Comparison of ENCODE assay signal across 10 mouse cellular contexts in the genomic region with DNA sequence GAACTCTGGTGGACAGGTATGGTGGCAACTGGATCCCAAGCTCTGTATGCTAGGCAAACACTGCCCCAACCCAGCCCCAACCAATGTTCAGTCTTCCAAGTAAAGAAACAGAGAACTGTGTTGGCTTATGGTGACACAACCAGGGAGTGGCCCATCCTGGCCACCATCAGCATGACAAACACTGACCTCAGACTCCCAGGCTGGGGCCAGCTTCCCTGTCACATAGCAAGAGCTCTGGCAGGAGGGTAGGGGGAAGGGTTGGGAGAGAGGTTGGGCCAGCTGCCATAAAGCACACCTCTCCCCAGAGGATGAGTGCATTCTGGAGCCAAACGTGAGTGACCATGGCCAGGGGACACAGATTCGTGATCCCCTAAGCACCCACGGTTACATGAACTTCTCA. TPM values are rescaled to one million over a fixed set of nuclear protein-coding genes. Genes with fewer than 3 reads are reported as not detected.
DNase-seq lines count a peak whose midpoint lies in the region; ATAC-seq and TF ChIP-seq lines count a peak whose summit lies in the region.
"Had no signal": no experiment of that assay in that cellular context is flagged by ENCODE, and none has a peak within 500 bp of the region (broad histone marks: within the 10 kb centered on the region; RNA-seq: fewer than 3 reads in every experiment).

No protein-coding gene starts in this region.

- TF ChIP-seq POLR2A in lung, adult 2 months (IDR thresholded peaks at IDR 0.05; ENCODE audit: borderline replicate concordance, extremely low read depth, low read depth, low read length), result no peak

- H3K27ac ChIP-seq in midbrain, embryonic 11.5 days (ENCODE audit: low read depth, low read length), result no peak overlapping the region
- no peak overlapping the region for H3K27ac ChIP-seq in midbrain, embryonic 16.5 days (ENCODE audit: low read length)
- peak overlapping the region; percentile 52 for H3K27ac ChIP-seq in heart, postnatal 0 days (ENCODE audit: low read depth)
- peak overlapping the region; percentile 91 for H3K27ac ChIP-seq in stomach, postnatal 0 days (replicated peaks)
- H3K27ac ChIP-seq: embryonic facial prominence, embryonic 10.5 days; limb, embryonic 13.5 days had no signal

- WGBS in midbrain, embryonic 11.5 days, result 67% methylated on average over 3 of the region's 3 CpGs
- 63% methylated on average over 3 of the region's 3 CpGs for WGBS in midbrain, embryonic 16.5 days
- 37% methylated on average over 3 of the region's 3 CpGs for whole genome bisulfite sequencing in heart, postnatal 0 days
- 31% methylated on average over 3 of the region's 3 CpGs for WGBS in lung, adult 2 months
- 42% methylated on average over 3 of the region's 3 CpGs for WGBS in stomach, postnatal 0 days

- no peak for TF ChIP-seq EP300 in heart, postnatal 0 days (IDR thresholded peaks at IDR 0.05; ENCODE audit: low read depth)
- no peak for TF ChIP-seq EP300 in stomach, postnatal 0 days (optimal IDR thresholded peaks at IDR 0.05)

- H3K27me3 ChIP-seq in midbrain, embryonic 11.5 days (ENCODE audit: control insufficient read depth, insufficient read depth, low read length), result no peaks in the 10 kb centered on the region
- no peaks in the 10 kb centered on the region for H3K27me3 ChIP-seq in midbrain, embryonic 16.5 days (ENCODE audit: control insufficient read depth, insufficient read depth, low read depth, low read length)
- H3K27me3 ChIP-seq in heart, postnatal 0 days (ENCODE audit: control insufficient read depth, insufficient read depth, low read length), result no peaks in the 10 kb centered on the region; the same call in 1 of the 2 replicates
- no peaks in the 10 kb centered on the region for H3K27me3 ChIP-seq in stomach, postnatal 0 days (ENCODE audit: control insufficient read depth, insufficient read depth, low read length)

- peak; percentile 44 for DNase-seq in midbrain, embryonic 11.5 days (ENCODE audit: low spot score, missing footprints)
- peak; percentile 62 for DNase-seq in heart, postnatal 0 days (ENCODE audit: low spot score)
- peak; percentile 62 for DNase-seq in lung, adult 2 months
- peak; percentile 81 for DNase-seq in stomach, postnatal 0 days (ENCODE audit: low spot score)
- DNase-seq: thymus, postnatal 4 days had no signal

- H3K36me3 ChIP-seq in midbrain, embryonic 11.5 days (ENCODE audit: control insufficient read depth, insufficient read depth, low read length), result no peaks in the 10 kb centered on the region
- no peaks in the 10 kb centered on the region for H3K36me3 ChIP-seq in midbrain, embryonic 16.5 days (ENCODE audit: control insufficient read depth, insufficient read depth, low read length)
- H3K36me3 ChIP-seq in heart, postnatal 0 days (replicated peaks; ENCODE audit: control insufficient read depth, insufficient read depth, low read length), result no peaks in the 10 kb centered on the region
- H3K36me3 ChIP-seq in stomach, postnatal 0 days (ENCODE audit: control insufficient read depth, insufficient read depth, low read length), result no peaks in the 10 kb centered on the region
- H3K36me3 ChIP-seq: embryonic facial prominence, embryonic 10.5 days; limb, embryonic 13.5 days had no signal

- no peak overlapping the region for H3K4me2 ChIP-seq in midbrain, embryonic 11.5 days
- no peak overlapping the region for H3K4me2 ChIP-seq in midbrain, embryonic 16.5 days (ENCODE audit: low read length)
- H3K4me2 ChIP-seq in heart, postnatal 0 days (ENCODE audit: low read depth, low read length), result no peak overlapping the region
- H3K4me2 ChIP-seq in stomach, postnatal 0 days (replicated peaks; ENCODE audit: low read depth), result no peak overlapping the region
- H3K4me2 ChIP-seq: limb, embryonic 13.5 days had no signal

- no peaks in the 10 kb centered on the region for H3K9me3 ChIP-seq in midbrain, embryonic 11.5 days (ENCODE audit: control insufficient read depth, low read length)
- H3K9me3 ChIP-seq in midbrain, embryonic 16.5 days (replicated peaks; ENCODE audit: control insufficient read depth, low read length, poor library complexity, severe bottlenecking), result no peaks in the 10 kb centered on the region
- H3K9me3 ChIP-seq in heart, postnatal 0 days (replicated peaks; ENCODE audit: control insufficient read depth, low read length), result no peaks in the 10 kb centered on the region
- H3K9me3 ChIP-seq in stomach, postnatal 0 days (ENCODE audit: control insufficient read depth, low read length), result no peaks in the 10 kb centered on the region
- H3K9me3 ChIP-seq: embryonic facial prominence, embryonic 10.5 days; limb, embryonic 13.5 days had no signal

- no peak for ATAC-seq in midbrain, embryonic 11.5 days (ENCODE audit: low FRiP score)
- ATAC-seq in midbrain, embryonic 16.5 days, result no peak
- ATAC-seq in heart, postnatal 0 days (ENCODE audit: insufficient read depth, low read depth), result peak; percentile 33
- ATAC-seq in stomach, postnatal 0 days (ENCODE audit: low FRiP score, low TSS enrichment), result peak; percentile 90
- ATAC-seq in erythroblast, adult 5-6 weeks (replicated peaks; ENCODE audit: low FRiP score, poor library complexity, severe bottlenecking), result no peak
- no peak for ATAC-seq in frontal cortex, adult (ENCODE audit: low TSS enrichment)

- no peak for TF ChIP-seq CTCF in heart, postnatal 0 days (IDR thresholded peaks at IDR 0.05; ENCODE audit: low read depth)
- no peak for TF ChIP-seq CTCF in lung, adult 2 months (IDR thresholded peaks at IDR 0.05; ENCODE audit: insufficient read depth, low read length)
- no peak for TF ChIP-seq CTCF in stomach, postnatal 0 days (IDR thresholded peaks at IDR 0.05; ENCODE audit: low read depth)

- no peak overlapping the region for H3K4me3 ChIP-seq in midbrain, embryonic 11.5 days (ENCODE audit: low read depth, low read length)
- no peak overlapping the region for H3K4me3 ChIP-seq in midbrain, embryonic 16.5 days (ENCODE audit: low read depth, low read length)
- H3K4me3 ChIP-seq in heart, postnatal 0 days (ENCODE audit: low read depth, low read length), result no peak overlapping the region
- no peak overlapping the region for H3K4me3 ChIP-seq in lung, adult 2 months (replicated peaks; ENCODE audit: extremely low read depth, low read depth, low read length)
- no peak overlapping the region for H3K4me3 ChIP-seq in stomach, postnatal 0 days (ENCODE audit: low read depth, low read length)
- H3K4me3 ChIP-seq: embryonic facial prominence, embryonic 10.5 days; limb, embryonic 13.5 days had no signal

- no peak overlapping the region for H3K9ac ChIP-seq in midbrain, embryonic 11.5 days (ENCODE audit: low read length)
- H3K9ac ChIP-seq in midbrain, embryonic 16.5 days (ENCODE audit: low read depth, low read length), result no peak overlapping the region
- no peak overlapping the region for H3K9ac ChIP-seq in heart, postnatal 0 days (replicated peaks; ENCODE audit: low read depth, low read length)
- 0 out of 2 replicates have a peak overlapping the region, but pooled peaks have one; percentile 8 for H3K9ac ChIP-seq in stomach, postnatal 0 days (ENCODE audit: low read length)
- H3K9ac ChIP-seq: limb, embryonic 13.5 days had no signal

- 0 out of 2 replicates have a peak, but pooled peaks cover 2% of the 10 kb centered on the region for H3K4me1 ChIP-seq in midbrain, embryonic 11.5 days (ENCODE audit: control insufficient read depth, insufficient read depth, low read length)
- H3K4me1 ChIP-seq in midbrain, embryonic 16.5 days (ENCODE audit: control insufficient read depth, insufficient read depth, low read length), result no peaks in the 10 kb centered on the region
- peaks cover 4% of the 10 kb centered on the region; the same call in 1 of the 2 replicates for H3K4me1 ChIP-seq in heart, postnatal 0 days (ENCODE audit: control insufficient read depth, insufficient read depth)
- H3K4me1 ChIP-seq in lung, adult 2 months (ENCODE audit: control insufficient read depth, insufficient read depth, low read length), result peaks cover 25% of the 10 kb centered on the region
- peaks cover 2% of the 10 kb centered on the region; the same call in 1 of the 2 replicates for H3K4me1 ChIP-seq in stomach, postnatal 0 days (replicated peaks; ENCODE audit: control insufficient read depth, insufficient read depth)

RNA-seq across cellular contexts. Expression of a gene that starts 2.4 kb away (rescaled TPM):
- 0.86 and 1.4 TPM in 2 replicates for polyA plus RNA-seq in midbrain, embryonic 11.5 days (2014; fragmentation: Nextera tagmentation; extraction: Ambion mirVana)
- 1.6 and 1.8 TPM in 2 replicates for polyA plus RNA-seq in midbrain, embryonic 16.5 days (2015; fragmentation: Nextera tagmentation; extraction: Ambion mirVana)
- 13.1 and 16.0 TPM in 2 replicates for total RNA-seq in heart, postnatal 0 days (2014; rRNA removed; ENCODE audit: low replicate concordance)
- 6.1 and 6.5 TPM in 2 replicates for polyA plus RNA-seq in heart, postnatal 0 days (2015; fragmentation: Nextera tagmentation; extraction: Ambion mirVana)
- 65.6 and 88.8 TPM in 2 replicates for polyA plus RNA-seq in lung, adult 2 months (2012; rRNA removed)
- polyA plus RNA-seq in stomach, postnatal 0 days (2015; fragmentation: Nextera tagmentation; extraction: Ambion mirVana), result 26.8 and 28.8 TPM in 2 replicates
- 28.4 and 30.9 TPM in 2 replicates for total RNA-seq in erythroblast, adult 5-6 weeks (2015; ENCODE audit: low replicate concordance)
- 19.4 and 34.9 TPM in 2 replicates for total RNA-seq in erythroblast, adult 5-6 weeks (2017; ENCODE audit: low replicate concordance)

RNA-seq across cellular contexts. Expression of a gene that starts 7.7 kb away (rescaled TPM):
- not detected in 2 replicates for polyA plus RNA-seq in midbrain, embryonic 11.5 days (2014; fragmentation: Nextera tagmentation; extraction: Ambion mirVana)
- not detected in 2 replicates for polyA plus RNA-seq in midbrain, embryonic 16.5 days (2015; fragmentation: Nextera tagmentation; extraction: Ambion mirVana)
- not detected in 2 replicates for total RNA-seq in heart, postnatal 0 days (2014; rRNA removed; ENCODE audit: low replicate concordance)
- polyA plus RNA-seq in heart, postnatal 0 days (2015; fragmentation: Nextera tagmentation; extraction: Ambion mirVana), result not detected in 2 replicates
- 0.69 and 3.8 TPM in 2 replicates for polyA plus RNA-seq in lung, adult 2 months (2012; rRNA removed)
- polyA plus RNA-seq in stomach, postnatal 0 days (2015; fragmentation: Nextera tagmentation; extraction: Ambion mirVana), result 0.05 and 0.10 TPM in 2 replicates
- not detected in 2 replicates for total RNA-seq in erythroblast, adult 5-6 weeks (2015; ENCODE audit: low replicate concordance)
- not detected in 2 replicates for total RNA-seq in erythroblast, adult 5-6 weeks (2017; ENCODE audit: low replicate concordance)
- polyA plus RNA-seq: embryonic facial prominence, embryonic 10.5 days; limb, embryonic 13.5 days had no signal

RNA-seq across cellular contexts. Expression of a gene that starts 22.0 kb away (rescaled TPM):
- polyA plus RNA-seq in midbrain, embryonic 11.5 days (2014; fragmentation: Nextera tagmentation; extraction: Ambion mirVana), result 6.6 and 6.7 TPM in 2 replicates
- polyA plus RNA-seq in midbrain, embryonic 16.5 days (2015; fragmentation: Nextera tagmentation; extraction: Ambion mirVana), result 63.2 and 75.3 TPM in 2 replicates
- total RNA-seq in heart, postnatal 0 days (2014; rRNA removed; ENCODE audit: low replicate concordance), result 14.3 and 30.5 TPM in 2 replicates
- polyA plus RNA-seq in heart, postnatal 0 days (2015; fragmentation: Nextera tagmentation; extraction: Ambion mirVana), result 4.1 and 4.2 TPM in 2 replicates
- 12.3 and 18.6 TPM in 2 replicates for polyA plus RNA-seq in lung, adult 2 months (2012; rRNA removed)
- polyA plus RNA-seq in stomach, postnatal 0 days (2015; fragmentation: Nextera tagmentation; extraction: Ambion mirVana), result 3.4 and 4.5 TPM in 2 replicates
- not detected in 2 replicates for total RNA-seq in erythroblast, adult 5-6 weeks (2015; ENCODE audit: low replicate concordance)
- 0.77 TPM in 1 of 2 replicates, not detected in the other for total RNA-seq in erythroblast, adult 5-6 weeks (2017; ENCODE audit: low replicate concordance)

RNA-seq across cellular contexts. Expression of a gene that starts 47.0 kb away (rescaled TPM):
- polyA plus RNA-seq in midbrain, embryonic 11.5 days (2014; fragmentation: Nextera tagmentation; extraction: Ambion mirVana), result 83.8 and 83.9 TPM in 2 replicates
- polyA plus RNA-seq in midbrain, embryonic 16.5 days (2015; fragmentation: Nextera tagmentation; extraction: Ambion mirVana), result 298 and 327 TPM in 2 replicates
- total RNA-seq in heart, postnatal 0 days (2014; rRNA removed; ENCODE audit: low replicate concordance), result 24.8 and 36.3 TPM in 2 replicates
- polyA plus RNA-seq in heart, postnatal 0 days (2015; fragmentation: Nextera tagmentation; extraction: Ambion mirVana), result 39.1 and 39.3 TPM in 2 replicates
- polyA plus RNA-seq in lung, adult 2 months (2012; rRNA removed), result 7.1 and 12.1 TPM in 2 replicates
- 13.6 and 15.8 TPM in 2 replicates for polyA plus RNA-seq in stomach, postnatal 0 days (2015; fragmentation: Nextera tagmentation; extraction: Ambion mirVana)
- not detected in 2 replicates for total RNA-seq in erythroblast, adult 5-6 weeks (2015; ENCODE audit: low replicate concordance)
- not detected in 2 replicates for total RNA-seq in erythroblast, adult 5-6 weeks (2017; ENCODE audit: low replicate concordance)

RNA-seq across cellular contexts. Expression of a gene that starts 52.4 kb away (rescaled TPM):
- 0.55 and 0.59 TPM in 2 replicates for polyA plus RNA-seq in midbrain, embryonic 11.5 days (2014; fragmentation: Nextera tagmentation; extraction: Ambion mirVana)
- polyA plus RNA-seq in midbrain, embryonic 16.5 days (2015; fragmentation: Nextera tagmentation; extraction: Ambion mirVana), result 1.6 and 1.7 TPM in 2 replicates
- total RNA-seq in heart, postnatal 0 days (2014; rRNA removed; ENCODE audit: low replicate concordance), result not detected in 2 replicates
- 0.10 and 0.19 TPM in 2 replicates for polyA plus RNA-seq in heart, postnatal 0 days (2015; fragmentation: Nextera tagmentation; extraction: Ambion mirVana)
- polyA plus RNA-seq in lung, adult 2 months (2012; rRNA removed), result not detected in 2 replicates
- 0.07 and 0.10 TPM in 2 replicates for polyA plus RNA-seq in stomach, postnatal 0 days (2015; fragmentation: Nextera tagmentation; extraction: Ambion mirVana)
- total RNA-seq in erythroblast, adult 5-6 weeks (2015; ENCODE audit: low replicate concordance), result not detected in 2 replicates
- total RNA-seq in erythroblast, adult 5-6 weeks (2017; ENCODE audit: low replicate concordance), result not detected in 2 replicates

Comparison
In these comparisons a context has a peak if more than half of its experiments do, and no peak if none do; other contexts are left out.
1. ATAC-seq: peak in heart, postnatal 0 days (single experiment) and stomach, postnatal 0 days (single experiment); none in midbrain, embryonic 11.5 days (single experiment), midbrain, embryonic 16.5 days (single experiment), erythroblast, adult 5-6 weeks (single experiment) and frontal cortex, adult (single experiment).
2. H3K27ac ChIP-seq: peak in heart, postnatal 0 days (single experiment) and stomach, postnatal 0 days (single experiment); none in midbrain, embryonic 11.5 days (single experiment) and midbrain, embryonic 16.5 days (single experiment).
3. Peak in every context shown above with its lines, with median percentiles within 50 percentile points of each other: DNase-seq.